Mouse (Mus musculus) kidney, postnatal 0 days (tissue): ENCODE measurements around the gene Olfr666. TPM values are rescaled to one million over a fixed set of nuclear protein-coding genes. Genes with fewer than 3 reads are reported as not detected.
"Not testable (repeated sequence)": the region's sequence is repeated elsewhere in the genome, so short reads cannot be mapped to it uniquely, and the experiment has no call there.

Source experiments
- ATAC-seq: fragments of 200-750 bp; cut with Nextera tagmentation; replicated peaks from 2 replicates; pipeline ENCODE4 v1.8.0; 2017; ENCODE audit warnings: low read depth, moderate number of reproducible peaks, moderate TSS enrichment, moderate library complexity; ENCODE audit not compliant: low FRiP score
- DNase-seq: peaks from one replicate; pipeline ENCODE4 v3.0.0-alpha.2; 2016; ENCODE audit warnings: low spot score
- H3K27ac ChIP-seq: fragments of 300-500 bp; sonication (generic); 2 replicates; pipeline ENCODE4 v1.5.1; 2014; ENCODE audit warnings: mild to moderate bottlenecking
- H3K27me3 ChIP-seq: fragments of 300-500 bp; sonication (generic); 2 replicates; pipeline ENCODE4 v1.6.1; 2014; ENCODE audit warnings: low read length, mixed read lengths; ENCODE audit not compliant: insufficient read depth
- H3K36me3 ChIP-seq: fragments of 300-500 bp; sonication (generic); 2 replicates; pipeline ENCODE4 v1.6.1; 2014; ENCODE audit warnings: low read length, mixed read lengths; ENCODE audit not compliant: insufficient read depth
- H3K4me1 ChIP-seq: fragments of 300-500 bp; sonication (generic); replicated peaks from 2 replicates; pipeline ENCODE4 v1.6.1; 2014; ENCODE audit warnings: antibody characterized with exemption, low read length, mixed read lengths; ENCODE audit not compliant: insufficient read depth
- H3K4me2 ChIP-seq: fragments of 300-500 bp; sonication (generic); 2 replicates; pipeline ENCODE4 v1.6.1; 2014; ENCODE audit warnings: mild to moderate bottlenecking, low read length, moderate library complexity, mixed read lengths
- H3K4me3 ChIP-seq: fragments of 300-500 bp; sonication (generic); replicated peaks from 2 replicates; pipeline ENCODE4 v1.5.1; 2014; ENCODE audit warnings: low read depth, low read length
- H3K9ac ChIP-seq: fragments of 300-500 bp; sonication (generic); 2 replicates; pipeline ENCODE4 v1.6.1; 2014; ENCODE audit warnings: low read depth, low read length
- H3K9me3 ChIP-seq: fragments of 300-500 bp; sonication (generic); replicated peaks from 2 replicates; pipeline ENCODE4 v1.6.1; 2016; ENCODE audit warnings: low read length, inconsistent platforms, mixed read lengths
- CTCF ChIP-seq: IDR thresholded peaks from 2 replicates; pipeline ENCODE4 v1.5.1; 2016; ENCODE audit warnings: antibody characterized with exemption, low read depth, mild to moderate bottlenecking, moderate library complexity
- WGBS: fragments of 180-500 bp; shearing (Covaris S2); extraction: QIAGEN DNeasy Blood & Tissue Kit; methylation state at CpG from one replicate; pipeline ENCODE4 v1.1.7; 2014; 5-methylcytosine and 5-hydroxymethylcytosine counted together
- polyA plus RNA-seq: library from polyadenylated mRNA; unstranded; fragments of >200 nt; fragmentation: Nextera tagmentation; extraction: Ambion mirVana; gene quantifications from 2 replicates; pipeline ENCODE4 v1.2.1, GENCODE M21; 2015

Olfr666 gene
- not detected in 2 replicates for polyA plus RNA-seq

- ATAC-seq (no peak), DNase-seq (no peak)
- no peak within 1 kb of the TSS for H3K27ac ChIP-seq
- H3K9me3 ChIP-seq, result no peaks in the 10 kb centered on the region
- H3K27me3 ChIP-seq, result no peaks in the 10 kb centered on the region
- TF ChIP-seq CTCF, result no peak
- H3K4me1 ChIP-seq, result no peaks in the 10 kb centered on the region
- no peaks in the 10 kb centered on the region for H3K36me3 ChIP-seq
- no peak within 1 kb of the TSS for H3K4me2 ChIP-seq
- H3K4me3 ChIP-seq, result no peak within 1 kb of the TSS
- 81% methylated on average over 2 of the region's 2 CpGs for WGBS
- no peak within 1 kb of the TSS for H3K9ac ChIP-seq
Observed at GRCm38 (mm10) chr7:104895852-104896251, at the start of gene Olfr666. Olfr666 (minus strand) TSS chr7:104895952.

GRCm38 (mm10) chr7:104933940-104934339 is 38.2 kb upstream of the Olfr666 start, which contains the start of gene Olfr669:
Olfr669 (plus strand) TSS chr7:104934240.
- 70% methylated on average over 1 of the region's 1 CpGs for WGBS
- ATAC-seq, result no peak
- H3K27me3 ChIP-seq, result no peaks in the 10 kb centered on the region

GRCm38 (mm10) chr7:104927957-104928356 is 32.2 kb upstream of the Olfr666 start, which contains the start of gene Olfr668:
Olfr668 (minus strand) TSS chr7:104928057.
- no peak for TF ChIP-seq CTCF
- DNase-seq (no peak), ATAC-seq (no peak)
- Histone ChIP-seq H3K4me3 (no peak within 1 kb of the TSS), H3K4me1 (no peaks in the 10 kb centered on the region), H3K27ac (no peak within 1 kb of the TSS), H3K27me3 (no peaks in the 10 kb centered on the region), H3K4me2 (no peak within 1 kb of the TSS), H3K36me3 (no peaks in the 10 kb centered on the region), H3K9me3 (no peaks in the 10 kb centered on the region), H3K9ac (no peak within 1 kb of the TSS)
- WGBS, result 73% methylated on average over 1 of the region's 1 CpGs

More at GRCm38 (mm10) chr7:104933940-104934339, 38.2 kb upstream of the Olfr666 start, which contains the start of gene Olfr669:
- Histone ChIP-seq H3K4me2 (no peak within 1 kb of the TSS), H3K36me3 (no peaks in the 10 kb centered on the region), H3K4me1 (no peaks in the 10 kb centered on the region), H3K9ac (no peak within 1 kb of the TSS), H3K4me3 (no peak within 1 kb of the TSS), H3K27ac (no peak within 1 kb of the TSS), H3K9me3 (no peaks in the 10 kb centered on the region)
- TF ChIP-seq CTCF, result no peak
- DNase-seq, result no peak

- Histone ChIP-seq H3K9me3 (no peaks in the 10 kb centered on the region), H3K4me3 (no peak within 1 kb of the TSS), H3K27me3 (no peaks in the 10 kb centered on the region), H3K27ac (no peak within 1 kb of the TSS), H3K4me2 (no peak within 1 kb of the TSS), H3K4me1 (no peaks in the 10 kb centered on the region), H3K36me3 (no peaks in the 10 kb centered on the region), H3K9ac (no peak within 1 kb of the TSS)
- no peak for TF ChIP-seq CTCF
- DNase-seq (no peak), ATAC-seq (no peak)
- WGBS, result 94% methylated on average over 1 of the region's 1 CpGs
Observed at GRCm38 (mm10) chr7:104921382-104921781, 25.6 kb upstream of the Olfr666 start, which contains the start of gene Olfr667. Olfr667 (minus strand) TSS chr7:104921482.

- Histone ChIP-seq H3K9ac (no peak within 1 kb of the TSS), H3K4me1 (no peaks in the 10 kb centered on the region), H3K9me3 (no peaks in the 10 kb centered on the region), H3K36me3 (no peaks in the 10 kb centered on the region), H3K4me2 (no peak within 1 kb of the TSS), H3K4me3 (no peak within 1 kb of the TSS), H3K27ac (no peak within 1 kb of the TSS), H3K27me3 (no peaks in the 10 kb centered on the region)
- no peak for DNase-seq
- no peak for TF ChIP-seq CTCF
- 40% methylated on average over 1 of the region's 1 CpGs for WGBS
- ATAC-seq, result no peak
Observed at GRCm38 (mm10) chr7:104877731-104878130, 18.0 kb downstream of the Olfr666 start, which contains the start of gene Olfr665. Olfr665 (plus strand) TSS chr7:104878031.

- Histone ChIP-seq H3K9ac (no peak overlapping the region), H3K4me2 (no peak overlapping the region), H3K27ac (no peak overlapping the region), H3K9me3 (no peaks in the 10 kb centered on the region), H3K36me3 (no peaks in the 10 kb centered on the region), H3K4me3 (no peak overlapping the region), H3K4me1 (no peaks in the 10 kb centered on the region), H3K27me3 (no peaks in the 10 kb centered on the region)
- ATAC-seq, result no peak
- no peak for TF ChIP-seq CTCF
- DNase-seq, result no peak
- 64% methylated on average over 3 of the region's 3 CpGs for WGBS
Observed at GRCm38 (mm10) chr7:104861381-104861780, 34.4 kb downstream of the Olfr666 start.

DNA sequence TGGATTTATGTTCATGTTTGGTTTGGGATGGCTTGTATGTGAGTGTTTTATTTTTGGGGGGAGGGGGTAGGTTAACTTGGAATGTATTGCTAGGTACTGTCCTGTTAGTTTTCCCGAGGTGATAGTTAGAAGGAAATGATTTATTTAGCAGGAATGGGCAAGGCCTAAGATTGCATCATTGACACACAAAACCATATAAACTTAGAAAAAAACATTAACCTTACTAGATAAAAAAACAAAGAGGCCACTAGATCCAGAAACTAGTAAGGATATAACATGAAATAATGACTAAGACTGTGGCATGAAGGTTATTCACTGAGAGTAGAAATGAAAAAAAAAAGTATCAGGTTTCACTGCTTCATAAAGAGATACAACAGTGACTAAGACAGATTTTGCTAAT is 38.1 kb downstream of the Olfr666 start:
- no peak overlapping the region for H3K27ac ChIP-seq
- no peaks in the 10 kb centered on the region for H3K9me3 ChIP-seq
- H3K4me2 ChIP-seq, result no peak overlapping the region
- no peaks in the 10 kb centered on the region for H3K36me3 ChIP-seq
- no peaks in the 10 kb centered on the region for H3K4me1 ChIP-seq
- no peak for DNase-seq
- TF ChIP-seq CTCF, result no peak
- H3K4me3 ChIP-seq, result no peak overlapping the region
- no peaks in the 10 kb centered on the region for H3K27me3 ChIP-seq
- ATAC-seq, result no peak
- no peak overlapping the region for H3K9ac ChIP-seq
- WGBS, result 41% methylated on average over 1 of the region's 1 CpGs

- DNase-seq, H3K27me3 ChIP-seq, H3K4me2 ChIP-seq, ATAC-seq, H3K36me3 ChIP-seq, H3K27ac ChIP-seq, H3K9ac ChIP-seq, H3K9me3 ChIP-seq, H3K4me3 ChIP-seq, H3K4me1 ChIP-seq: not testable (repeated sequence)
- 76% methylated on average over 2 of the region's 2 CpGs for WGBS
Observed at GRCm38 (mm10) chr7:104856709-104857108, 39.0 kb downstream of the Olfr666 start, which contains the start of gene Usp17la. Usp17la (plus strand) TSS chr7:104857009.
